Mouse (Mus musculus): ENCODE data around the gene Nisch. TPM values are rescaled to one million over a fixed set of nuclear protein-coding genes. Genes with fewer than 3 reads are reported as not detected.

Nisch gene
- polyA plus RNA-seq (2014; fragmentation: Nextera tagmentation; extraction: Ambion mirVana), result 322 and 326 TPM in 2 replicates

DNA sequence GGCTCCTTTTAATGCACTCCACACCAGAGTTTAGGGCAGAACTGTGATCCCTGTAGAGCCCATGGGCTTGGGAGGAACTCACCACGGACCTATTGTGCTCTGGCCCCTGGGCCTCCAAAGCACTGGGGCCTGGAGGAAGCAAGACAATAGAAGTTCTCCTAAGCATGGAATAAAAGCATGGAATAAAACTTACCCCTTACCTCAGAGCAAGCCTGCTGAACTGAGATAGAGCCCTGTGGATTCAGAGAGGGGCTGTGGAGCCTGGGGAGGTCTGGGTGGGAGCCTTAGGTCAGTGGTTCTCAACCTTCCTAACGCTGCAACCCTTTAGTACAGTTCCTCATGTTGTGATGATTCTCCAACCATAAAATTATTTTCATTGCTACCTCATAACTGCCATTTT, at the start of gene Nisch:
Gene Nisch, minus strand, starts transcription at position 101 of the 400 bp plus-strand sequence.
- Histone ChIP-seq H3K9ac (ENCODE audit: low read length) (peak within 1 kb of the TSS; percentile 0; the same call in 1 of the 2 replicates), H3K4me2 (ENCODE audit: low read depth) (no peak within 1 kb of the TSS)

DNA sequence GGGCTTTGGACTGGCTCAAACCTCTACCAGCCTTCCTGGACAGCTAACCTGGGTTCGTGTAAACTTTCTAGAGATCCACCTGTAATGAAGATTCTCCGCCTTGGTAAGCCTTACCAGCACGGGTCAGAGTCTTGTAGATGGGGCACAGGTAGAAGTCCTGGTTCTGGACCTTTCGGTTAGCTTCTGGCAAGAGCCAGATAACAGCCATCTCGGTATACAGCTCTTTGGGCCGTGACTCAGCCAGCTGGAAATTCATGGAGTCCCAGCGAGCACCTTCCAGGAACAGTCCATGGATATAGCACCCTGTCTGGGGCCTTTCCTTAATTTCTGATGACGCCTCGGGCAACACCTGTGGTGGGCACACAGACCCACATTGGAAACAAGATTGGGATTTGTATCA, 44.2 kb upstream of the Nisch start:
- Histone ChIP-seq H3K27me3 (ENCODE audit: control insufficient read depth, insufficient read depth, low read length) (no peaks in the 10 kb centered on the region), H3K4me2 (ENCODE audit: low read depth) (no peak overlapping the region), H3K4me1 (ENCODE audit: control insufficient read depth, insufficient read depth, low read length) (no peaks in the 10 kb centered on the region), H3K27ac (ENCODE audit: low read depth, low read length) (no peak overlapping the region), H3K9ac (ENCODE audit: low read length) (no peak overlapping the region), H3K36me3 (ENCODE audit: control insufficient read depth, insufficient read depth, low read length) (peaks cover 34% of the 10 kb centered on the region), H3K9me3 (ENCODE audit: control insufficient read depth, low read length) (no peaks in the 10 kb centered on the region), H3K4me3 (ENCODE audit: low read depth, low read length) (no peak overlapping the region)
- 92% methylated on average over 9 of the region's 9 CpGs for WGBS
- no peak for ATAC-seq (ENCODE audit: insufficient read depth, low FRiP score, low TSS enrichment)
- DNase-seq (ENCODE audit: low spot score), result no peak

More for the DNA sequence above, at the start of gene Nisch:
- no peak for DNase-seq (ENCODE audit: low spot score)
- no peak within 1 kb of the TSS for H3K27ac ChIP-seq (ENCODE audit: low read depth, low read length)
- 70% methylated on average over 2 of the region's 2 CpGs for WGBS
- ATAC-seq (ENCODE audit: insufficient read depth, low FRiP score, low TSS enrichment), result no peak
- no peaks in the 10 kb centered on the region for H3K36me3 ChIP-seq (ENCODE audit: control insufficient read depth, insufficient read depth, low read length)
- no peak within 1 kb of the TSS; the same call in 1 of the 2 replicates for H3K4me3 ChIP-seq (ENCODE audit: low read depth, low read length)
- H3K27me3 ChIP-seq (ENCODE audit: control insufficient read depth, insufficient read depth, low read length), result no peaks in the 10 kb centered on the region
- H3K4me1 ChIP-seq (ENCODE audit: control insufficient read depth, insufficient read depth, low read length), result 0 out of 2 replicates have a peak, but pooled peaks cover 3% of the 10 kb centered on the region
- no peaks in the 10 kb centered on the region for H3K9me3 ChIP-seq (ENCODE audit: control insufficient read depth, low read length)

DNA sequence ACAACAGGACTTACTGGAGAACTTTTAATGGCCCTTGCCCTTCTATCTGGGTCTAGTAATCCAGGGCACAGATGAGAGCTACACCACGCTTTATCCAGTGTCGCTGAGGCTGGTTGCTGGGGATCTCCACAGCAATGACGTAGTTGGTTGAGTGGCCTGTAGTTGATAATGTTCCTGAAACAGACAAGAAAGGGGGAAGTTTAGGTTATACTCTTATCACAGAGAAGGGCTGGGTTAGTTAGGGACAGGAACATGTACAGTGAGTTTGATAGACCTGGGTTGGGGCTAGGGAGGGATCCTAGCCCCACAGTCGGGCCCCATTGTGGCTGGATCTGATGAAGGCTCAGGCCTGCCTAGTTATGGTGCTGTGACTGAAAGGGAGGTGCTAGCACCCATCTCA, 43.6 kb upstream of the Nisch start:
- no peaks in the 10 kb centered on the region for H3K9me3 ChIP-seq (ENCODE audit: control insufficient read depth, low read length)
- H3K4me2 ChIP-seq (ENCODE audit: low read depth), result no peak overlapping the region
- H3K36me3 ChIP-seq (ENCODE audit: control insufficient read depth, insufficient read depth, low read length), result peaks cover 36% of the 10 kb centered on the region
- ATAC-seq (ENCODE audit: insufficient read depth, low FRiP score, low TSS enrichment) (no peak), DNase-seq (ENCODE audit: low spot score) (no peak)
- H3K27me3 ChIP-seq (ENCODE audit: control insufficient read depth, insufficient read depth, low read length), result no peaks in the 10 kb centered on the region
- no peak overlapping the region for H3K9ac ChIP-seq (ENCODE audit: low read length)
- H3K4me1 ChIP-seq (ENCODE audit: control insufficient read depth, insufficient read depth, low read length), result no peaks in the 10 kb centered on the region
- no peak overlapping the region for H3K27ac ChIP-seq (ENCODE audit: low read depth, low read length)
- no peak overlapping the region for H3K4me3 ChIP-seq (ENCODE audit: low read depth, low read length)
- WGBS, result 87% methylated on average over 4 of the region's 4 CpGs

DNA sequence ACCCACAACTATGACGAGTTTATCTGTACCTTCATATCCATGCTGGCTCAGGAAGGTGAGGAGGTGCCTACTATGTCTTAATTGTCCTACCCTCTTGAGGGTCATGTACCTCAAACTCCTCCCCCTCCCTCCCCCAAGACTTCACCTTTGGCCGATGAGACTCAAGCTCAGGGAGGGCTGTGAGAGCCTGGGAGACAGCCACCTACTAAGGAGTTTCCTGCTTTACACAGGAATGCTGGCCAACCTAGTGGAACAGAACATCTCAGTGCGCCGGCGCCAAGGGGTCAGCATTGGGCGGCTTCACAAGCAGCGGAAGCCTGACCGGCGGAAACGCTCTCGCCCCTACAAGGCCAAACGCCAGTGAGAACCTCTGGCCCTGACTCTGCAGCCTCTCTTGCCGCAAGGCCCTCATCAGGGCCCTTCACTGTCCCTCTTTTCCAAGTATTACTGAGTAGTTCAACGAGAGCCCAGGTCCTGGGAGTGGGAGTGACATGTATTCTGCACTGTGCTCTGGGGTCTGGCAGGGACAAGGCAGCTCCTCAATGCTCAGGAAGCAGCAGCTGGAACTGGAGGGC, 41.8 kb upstream of the Nisch start:
- DNase-seq (ENCODE audit: low spot score) (no peak), ATAC-seq (ENCODE audit: insufficient read depth, low FRiP score, low TSS enrichment) (no peak)
- H3K27ac ChIP-seq (ENCODE audit: low read depth, low read length), result no peak overlapping the region
- H3K4me1 ChIP-seq (ENCODE audit: control insufficient read depth, insufficient read depth, low read length), result no peaks in the 10 kb centered on the region
- 91% methylated on average over 14 of the region's 14 CpGs for WGBS
- H3K9me3 ChIP-seq (ENCODE audit: control insufficient read depth, low read length), result no peaks in the 10 kb centered on the region
- peaks cover 44% of the 10 kb centered on the region for H3K36me3 ChIP-seq (ENCODE audit: control insufficient read depth, insufficient read depth, low read length)
- no peak overlapping the region for H3K4me2 ChIP-seq (ENCODE audit: low read depth)
- no peaks in the 10 kb centered on the region for H3K27me3 ChIP-seq (ENCODE audit: control insufficient read depth, insufficient read depth, low read length)
- no peak overlapping the region for H3K9ac ChIP-seq (ENCODE audit: low read length)
- H3K4me3 ChIP-seq (ENCODE audit: low read depth, low read length), result no peak overlapping the region

DNA sequence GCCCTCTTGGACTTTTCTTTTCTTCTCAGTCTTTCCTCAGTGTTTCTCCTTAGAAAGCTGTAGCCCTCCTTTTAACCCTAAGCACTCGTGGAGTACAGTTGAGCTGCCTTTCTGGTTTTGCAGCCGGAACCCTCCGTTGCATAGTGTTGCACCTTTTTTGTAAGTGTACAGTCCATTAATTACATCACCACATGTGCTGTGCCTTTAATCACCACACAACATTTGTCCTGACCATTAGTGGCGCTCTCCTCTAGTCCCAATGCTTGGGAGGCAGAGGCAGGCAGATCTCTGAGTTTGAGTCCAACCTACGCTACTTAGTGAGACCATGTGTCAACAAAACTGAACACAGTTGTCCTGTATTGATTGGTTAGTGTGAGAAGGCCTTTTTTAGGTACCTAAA, 35.3 kb upstream of the Nisch start:
- ATAC-seq (ENCODE audit: insufficient read depth, low FRiP score, low TSS enrichment) (no peak), DNase-seq (ENCODE audit: low spot score) (no peak)
- Histone ChIP-seq H3K36me3 (ENCODE audit: control insufficient read depth, insufficient read depth, low read length) (peaks cover 23% of the 10 kb centered on the region), H3K4me2 (ENCODE audit: low read depth) (peak overlapping the region; percentile 84), H3K4me3 (ENCODE audit: low read depth, low read length) (peak overlapping the region; percentile 92), H3K9me3 (ENCODE audit: control insufficient read depth, low read length) (no peaks in the 10 kb centered on the region), H3K9ac (ENCODE audit: low read length) (peak overlapping the region; percentile 97), H3K27me3 (ENCODE audit: control insufficient read depth, insufficient read depth, low read length) (no peaks in the 10 kb centered on the region), H3K4me1 (ENCODE audit: control insufficient read depth, insufficient read depth, low read length) (peaks cover 9% of the 10 kb centered on the region; the same call in 1 of the 2 replicates), H3K27ac (ENCODE audit: low read depth, low read length) (no peak overlapping the region)
- 89% methylated on average over 5 of the region's 5 CpGs for WGBS

DNA sequence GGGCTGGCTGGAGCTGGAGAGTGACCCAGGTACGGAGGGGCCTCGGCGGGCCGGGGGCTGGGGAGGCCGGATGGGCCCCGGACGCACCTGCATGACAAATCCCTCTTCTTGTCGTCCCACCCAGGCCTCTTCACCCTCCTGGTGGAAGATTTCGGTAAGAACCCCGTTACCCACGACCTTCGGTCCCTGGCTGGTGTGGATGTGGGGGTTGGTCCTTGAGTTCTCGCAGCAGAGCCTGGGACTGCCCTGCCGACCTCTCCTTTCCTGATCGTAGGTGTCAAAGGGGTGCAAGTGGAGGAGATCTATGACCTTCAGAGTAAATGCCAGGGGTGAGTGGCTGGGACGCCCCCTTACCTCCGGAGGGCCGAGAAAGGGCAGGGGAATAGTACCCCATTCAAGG, 34.9 kb upstream of the Nisch start:
- DNase-seq (ENCODE audit: low spot score) (no peak), ATAC-seq (ENCODE audit: insufficient read depth, low FRiP score, low TSS enrichment) (peak; percentile 68)
- Histone ChIP-seq H3K27ac (ENCODE audit: low read depth, low read length) (peak overlapping the region; percentile 88; the same call in 1 of the 2 replicates), H3K4me1 (ENCODE audit: control insufficient read depth, insufficient read depth, low read length) (peaks cover 9% of the 10 kb centered on the region; the same call in 1 of the 2 replicates), H3K4me3 (ENCODE audit: low read depth, low read length) (peak overlapping the region; percentile 92), H3K27me3 (ENCODE audit: control insufficient read depth, insufficient read depth, low read length) (no peaks in the 10 kb centered on the region), H3K4me2 (ENCODE audit: low read depth) (peak overlapping the region; percentile 84), H3K36me3 (ENCODE audit: control insufficient read depth, insufficient read depth, low read length) (peaks cover 19% of the 10 kb centered on the region), H3K9ac (ENCODE audit: low read length) (peak overlapping the region; percentile 97), H3K9me3 (ENCODE audit: control insufficient read depth, low read length) (no peaks in the 10 kb centered on the region)
- whole genome bisulfite sequencing, result 2% methylated on average over 18 of the region's 18 CpGs

DNA sequence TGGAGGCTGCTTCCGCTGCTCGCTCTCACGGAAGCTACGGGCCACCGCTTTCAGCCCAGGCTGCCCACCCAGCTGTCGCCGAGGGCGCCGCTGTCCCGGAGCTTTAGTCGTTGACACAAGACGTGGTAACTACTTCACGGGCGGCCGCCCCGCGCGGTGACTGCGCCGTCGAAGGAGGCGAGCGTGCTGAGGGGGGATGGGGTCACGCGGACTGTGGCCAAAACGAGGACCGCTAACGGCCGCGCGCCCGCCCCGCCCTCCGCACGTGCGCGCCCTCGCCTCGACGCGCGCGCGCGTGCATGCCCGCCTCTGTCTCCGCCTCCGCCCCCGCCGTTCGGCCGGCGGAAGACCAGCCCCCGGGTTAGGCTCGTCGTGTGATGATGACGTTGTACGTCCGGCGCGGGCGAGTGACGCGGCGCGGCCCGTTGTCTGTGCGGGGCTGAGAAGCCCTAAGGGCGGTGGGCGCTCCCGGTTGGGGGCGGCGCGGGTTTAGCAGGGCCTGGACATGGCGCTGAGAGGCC, 34.4 kb upstream of the Nisch start, which contains the start of the genes Phf7 and Bap1:
Gene Phf7, minus strand, starts transcription at position 234 of the 521 bp plus-strand sequence.
Gene Bap1, plus strand, starts transcription at position 367 of the 521 bp plus-strand sequence.
- DNase-seq (ENCODE audit: low spot score) (peak; percentile 98), ATAC-seq (ENCODE audit: insufficient read depth, low FRiP score, low TSS enrichment) (peak; percentile 94)
- Histone ChIP-seq H3K4me3 (ENCODE audit: low read depth, low read length) (peak within 1 kb of the TSS; percentile 92), H3K9me3 (ENCODE audit: control insufficient read depth, low read length) (no peaks in the 10 kb centered on the region), H3K27ac (ENCODE audit: low read depth, low read length) (peak within 1 kb of the TSS; percentile 88), H3K4me2 (ENCODE audit: low read depth) (peak within 1 kb of the TSS; percentile 84), H3K9ac (ENCODE audit: low read length) (peak within 1 kb of the TSS; percentile 97), H3K4me1 (ENCODE audit: control insufficient read depth, insufficient read depth, low read length) (peaks cover 9% of the 10 kb centered on the region; the same call in 1 of the 2 replicates), H3K36me3 (ENCODE audit: control insufficient read depth, insufficient read depth, low read length) (peaks cover 14% of the 10 kb centered on the region), H3K27me3 (ENCODE audit: control insufficient read depth, insufficient read depth, low read length) (no peaks in the 10 kb centered on the region)
- under 1% methylated on average over 74 of the region's 75 CpGs for WGBS

DNA sequence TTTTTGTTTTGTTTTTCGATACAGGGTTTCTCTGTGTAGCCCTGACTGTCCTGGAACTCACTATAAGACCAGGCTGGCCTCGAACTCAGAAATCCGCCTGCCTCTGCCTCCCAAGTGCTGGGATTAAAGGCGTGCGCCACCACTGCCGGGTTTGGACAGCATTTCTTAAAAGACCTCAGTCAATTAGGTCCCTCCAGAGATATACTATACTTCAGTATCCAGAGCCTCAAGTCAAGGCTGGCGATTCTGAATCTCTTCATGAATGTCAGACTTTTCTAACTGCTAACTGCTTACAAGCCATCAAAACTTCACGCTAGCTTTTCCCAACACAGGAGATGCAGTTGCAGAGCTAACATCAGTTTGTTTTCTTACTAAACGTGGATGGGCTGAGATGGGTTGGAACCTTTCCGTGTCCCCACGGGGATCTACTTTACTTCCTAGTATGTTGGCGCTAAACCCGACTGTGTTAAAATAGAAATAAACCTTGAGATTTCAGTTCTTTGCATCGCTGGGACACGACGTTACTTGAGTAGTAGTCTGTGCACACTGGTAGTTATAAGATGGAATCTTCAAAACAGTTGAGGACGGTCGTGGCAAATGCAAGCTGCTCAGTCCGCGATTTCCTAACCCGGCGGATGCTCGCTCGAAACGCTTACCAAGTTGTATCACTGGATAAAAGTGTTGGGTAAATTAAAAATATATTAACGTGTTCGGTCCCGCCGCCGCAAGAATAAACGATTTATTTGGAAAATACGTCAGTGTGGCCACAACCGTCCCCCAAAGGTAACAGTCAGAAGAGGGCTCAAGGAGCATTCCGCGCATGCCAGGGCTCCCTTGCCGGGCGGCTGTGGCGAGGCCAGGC, 33.7 kb upstream of the Nisch start:
- peak overlapping the region; percentile 84 for H3K4me2 ChIP-seq (ENCODE audit: low read depth)
- peak overlapping the region; percentile 97 for H3K9ac ChIP-seq (ENCODE audit: low read length)
- H3K36me3 ChIP-seq (ENCODE audit: control insufficient read depth, insufficient read depth, low read length), result peaks cover 11% of the 10 kb centered on the region
- no peaks in the 10 kb centered on the region for H3K9me3 ChIP-seq (ENCODE audit: control insufficient read depth, low read length)
- peak overlapping the region; percentile 88 for H3K27ac ChIP-seq (ENCODE audit: low read depth, low read length)
- DNase-seq (ENCODE audit: low spot score) (no peak), ATAC-seq (ENCODE audit: insufficient read depth, low FRiP score, low TSS enrichment) (no peak)
- 22% methylated on average over 38 of the region's 38 CpGs for WGBS
- H3K4me1 ChIP-seq (ENCODE audit: control insufficient read depth, insufficient read depth, low read length), result peaks cover 9% of the 10 kb centered on the region; the same call in 1 of the 2 replicates
- peak overlapping the region; percentile 92 for H3K4me3 ChIP-seq (ENCODE audit: low read depth, low read length)
- H3K27me3 ChIP-seq (ENCODE audit: control insufficient read depth, insufficient read depth, low read length), result no peaks in the 10 kb centered on the region

All from neural tube, embryonic 11.5 days (tissue).